Mouse (Mus musculus): ENCODE results near the gene Vipr1. TPM values are rescaled to one million over a fixed set of nuclear protein-coding genes. Genes with fewer than 3 reads are reported as not detected.

Gene Vipr1
- total and polyA plus RNA-seq, 2 experiments: 16.7 to 22.2 TPM

DNA sequence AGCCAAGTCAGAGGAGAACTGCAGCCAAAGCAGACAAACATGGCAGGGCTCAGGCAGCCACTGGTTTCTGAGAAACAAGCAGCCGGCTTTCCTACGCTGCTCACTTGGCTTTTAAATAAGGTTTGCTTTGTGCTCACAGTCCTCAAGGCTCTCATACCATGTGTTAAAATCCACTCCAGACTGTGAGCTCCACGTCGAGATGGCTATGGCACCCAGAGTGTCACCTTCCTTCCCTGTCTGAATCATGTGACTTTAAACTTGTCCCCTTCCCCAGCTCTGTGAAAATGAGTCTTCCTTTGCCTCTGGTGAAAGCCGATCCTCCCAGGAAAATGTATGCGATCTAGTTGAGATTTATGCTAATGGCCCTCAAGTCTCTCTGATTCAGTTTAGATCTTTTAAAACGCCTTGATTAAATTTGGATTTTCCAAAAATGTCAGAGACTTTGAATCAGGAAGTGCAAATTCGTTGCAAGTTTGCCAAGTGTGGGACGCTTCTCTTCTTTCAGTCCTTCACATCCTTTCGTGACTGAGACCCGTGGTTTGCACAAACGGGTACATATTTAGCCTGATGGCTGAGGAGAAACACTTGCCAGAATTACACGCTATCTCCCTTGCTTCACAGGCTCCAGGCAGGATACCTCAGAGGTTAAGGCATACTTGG is 42.2 kb upstream of the Vipr1 start:
- no peak for TF ChIP-seq CTCF (IDR thresholded peaks at IDR 0.05; ENCODE audit: low read depth, low read length)
- no peak for TF ChIP-seq POLR2A (IDR thresholded peaks at IDR 0.05; ENCODE audit: extremely low read depth, insufficient read depth, low read length)
- H3K36me3 ChIP-seq (ENCODE audit: control insufficient read depth, insufficient read depth, low read length): no peaks in the 10 kb centered on the region

DNA sequence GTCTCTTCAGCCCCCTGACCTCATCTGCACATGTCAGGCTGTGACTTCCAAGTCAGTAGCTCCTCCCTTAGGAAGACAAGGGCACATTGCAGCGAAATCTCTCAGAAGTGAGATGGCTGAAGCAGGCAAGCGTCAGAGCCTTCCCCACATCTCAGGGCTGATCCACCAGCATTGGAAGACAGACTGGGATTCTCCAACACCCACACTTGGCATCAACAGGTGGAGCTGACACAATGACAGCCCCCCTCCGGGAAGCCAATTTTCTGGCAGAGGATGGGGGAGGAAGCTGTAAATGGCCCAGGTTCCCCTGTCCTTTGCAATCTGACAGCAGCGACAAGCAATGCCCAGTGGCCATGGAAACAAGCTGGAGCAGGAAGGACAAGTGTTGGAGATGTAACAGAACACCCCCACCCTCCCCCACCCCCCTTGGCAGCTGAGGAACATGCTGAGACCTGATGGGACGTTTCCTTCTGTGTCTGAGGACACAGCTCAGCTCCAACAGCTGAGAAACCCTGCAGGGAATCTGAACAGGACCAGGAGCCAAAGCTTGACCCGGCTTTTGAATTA is 41.6 kb upstream of the Vipr1 start:
- Histone ChIP-seq H3K9ac (ENCODE audit: low read depth, low read length) (no peak overlapping the region), H3K36me3 (ENCODE audit: control insufficient read depth, insufficient read depth, low read length) (no peaks in the 10 kb centered on the region), H3K4me1 (ENCODE audit: control insufficient read depth, insufficient read depth, low read length) (no peaks in the 10 kb centered on the region), H3K79me2 (ENCODE audit: control insufficient read depth, insufficient read depth, low read length) (no peaks in the 10 kb centered on the region), H3K4me3 (ENCODE audit: insufficient read depth, low read depth, low read length) (no peak overlapping the region), H3K27me3 (ENCODE audit: control insufficient read depth, insufficient read depth, low read length) (no peaks in the 10 kb centered on the region), H3K27ac (replicated peaks; ENCODE audit: insufficient read depth, low read depth, low read length) (no peak overlapping the region)
- WGBS: 54% methylated on average over 6 of the region's 6 CpGs
- no peak for DNase-seq (ENCODE audit: extremely low read depth, low read depth, low spot score)
- TF ChIP-seq CTCF (IDR thresholded peaks at IDR 0.05; ENCODE audit: low read depth, low read length) (no peak), POLR2A (IDR thresholded peaks at IDR 0.05; ENCODE audit: extremely low read depth, insufficient read depth, low read length) (no peak)

More for the DNA sequence above, 42.2 kb upstream of the Vipr1 start:
- H3K27ac ChIP-seq (replicated peaks; ENCODE audit: insufficient read depth, low read depth, low read length): no peak overlapping the region
- no peak overlapping the region for H3K4me3 ChIP-seq (ENCODE audit: insufficient read depth, low read depth, low read length)
- WGBS: 63% methylated on average over 13 of the region's 13 CpGs
- DNase-seq (ENCODE audit: extremely low read depth, low read depth, low spot score): no peak
- H3K9ac ChIP-seq (ENCODE audit: low read depth, low read length): no peak overlapping the region
- H3K79me2 ChIP-seq (ENCODE audit: control insufficient read depth, insufficient read depth, low read length): no peaks in the 10 kb centered on the region
- no peaks in the 10 kb centered on the region for H3K27me3 ChIP-seq (ENCODE audit: control insufficient read depth, insufficient read depth, low read length)
- no peaks in the 10 kb centered on the region for H3K4me1 ChIP-seq (ENCODE audit: control insufficient read depth, insufficient read depth, low read length)

DNA sequence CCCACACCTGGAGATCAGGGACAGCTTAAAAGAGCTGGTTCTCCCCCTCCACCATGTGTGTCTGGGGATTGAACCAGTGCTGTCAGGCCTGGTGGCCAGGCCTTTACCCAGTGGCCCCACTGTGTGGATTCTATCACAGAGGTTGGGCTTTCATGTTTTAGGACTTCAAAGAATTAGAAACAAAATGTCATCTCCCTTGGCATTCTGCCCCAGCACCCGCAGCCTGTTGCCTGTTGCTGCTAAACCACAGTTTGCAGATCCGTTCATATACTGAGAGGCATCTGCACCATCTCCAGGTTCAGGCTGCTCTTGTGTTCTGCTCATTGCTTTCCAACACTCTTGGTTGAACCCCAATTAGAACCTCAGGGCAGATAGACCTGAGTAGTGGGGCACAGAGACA is 40.1 kb upstream of the Vipr1 start:
- TF ChIP-seq POLR2A (IDR thresholded peaks at IDR 0.05; ENCODE audit: extremely low read depth, insufficient read depth, low read length) (no peak), CTCF (IDR thresholded peaks at IDR 0.05; ENCODE audit: low read depth, low read length) (no peak)
- Histone ChIP-seq H3K27me3 (ENCODE audit: control insufficient read depth, insufficient read depth, low read length) (no peaks in the 10 kb centered on the region), H3K36me3 (ENCODE audit: control insufficient read depth, insufficient read depth, low read length) (no peaks in the 10 kb centered on the region), H3K79me2 (ENCODE audit: control insufficient read depth, insufficient read depth, low read length) (no peaks in the 10 kb centered on the region), H3K4me1 (ENCODE audit: control insufficient read depth, insufficient read depth, low read length) (no peaks in the 10 kb centered on the region), H3K27ac (replicated peaks; ENCODE audit: insufficient read depth, low read depth, low read length) (no peak overlapping the region), H3K9ac (ENCODE audit: low read depth, low read length) (no peak overlapping the region), H3K4me3 (ENCODE audit: insufficient read depth, low read depth, low read length) (no peak overlapping the region)
- WGBS: 86% methylated on average over 2 of the region's 2 CpGs
- DNase-seq (ENCODE audit: extremely low read depth, low read depth, low spot score): no peak

DNA sequence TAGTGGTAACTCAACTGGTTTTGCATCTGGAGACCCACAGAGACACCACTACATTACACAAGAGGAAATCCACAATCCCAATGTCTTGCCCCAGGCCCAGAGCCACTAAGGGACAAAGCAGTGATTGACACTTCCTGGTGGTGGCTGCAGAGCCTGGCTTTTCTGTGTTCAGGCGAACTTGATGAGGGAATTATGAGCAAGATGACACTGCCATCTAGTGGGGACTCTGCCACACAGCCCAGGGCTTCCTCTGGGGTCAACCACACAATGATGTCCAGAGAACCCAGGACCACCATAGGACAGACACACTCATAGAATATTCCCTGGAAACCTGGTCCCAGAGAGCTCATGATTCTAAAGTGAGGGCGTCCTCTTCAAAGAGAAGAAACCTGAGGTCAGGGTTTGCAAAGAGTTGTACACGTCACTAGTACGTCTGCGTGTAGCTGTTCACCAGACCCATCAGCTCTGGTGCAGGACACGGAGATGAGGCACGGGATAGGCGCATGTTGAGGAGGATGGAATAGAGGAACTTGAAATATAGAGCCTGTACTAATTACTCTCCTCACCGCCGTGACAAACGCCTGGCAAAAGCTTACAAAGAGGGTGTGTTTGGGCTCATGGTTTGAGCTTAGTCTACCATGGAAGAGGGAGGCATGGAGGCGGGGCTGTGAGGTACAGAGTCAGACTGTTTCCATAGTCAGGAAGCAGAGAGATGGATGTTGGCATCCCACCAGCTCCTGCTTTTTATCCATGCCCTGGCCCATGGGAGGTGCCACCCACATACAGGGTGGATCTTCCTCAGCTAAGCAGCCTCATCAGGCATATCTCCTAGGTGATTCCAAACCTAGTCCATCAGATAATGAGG is 36.9 kb upstream of the Vipr1 start:
- no peak overlapping the region for H3K9ac ChIP-seq (ENCODE audit: low read depth, low read length)
- no peaks in the 10 kb centered on the region for H3K79me2 ChIP-seq (ENCODE audit: control insufficient read depth, insufficient read depth, low read length)
- TF ChIP-seq POLR2A (IDR thresholded peaks at IDR 0.05; ENCODE audit: extremely low read depth, insufficient read depth, low read length): no peak
- peak; percentile 88 for TF ChIP-seq CTCF (IDR thresholded peaks at IDR 0.05; ENCODE audit: low read depth, low read length)
- H3K27me3 ChIP-seq (ENCODE audit: control insufficient read depth, insufficient read depth, low read length): no peaks in the 10 kb centered on the region
- H3K4me1 ChIP-seq (ENCODE audit: control insufficient read depth, insufficient read depth, low read length): no peaks in the 10 kb centered on the region
- peak; percentile 59 for DNase-seq (ENCODE audit: extremely low read depth, low read depth, low spot score)
- no peak overlapping the region for H3K4me3 ChIP-seq (ENCODE audit: insufficient read depth, low read depth, low read length)
- no peaks in the 10 kb centered on the region for H3K36me3 ChIP-seq (ENCODE audit: control insufficient read depth, insufficient read depth, low read length)
- H3K27ac ChIP-seq (replicated peaks; ENCODE audit: insufficient read depth, low read depth, low read length): no peak overlapping the region
- 56% methylated on average over 12 of the region's 12 CpGs for WGBS

DNA sequence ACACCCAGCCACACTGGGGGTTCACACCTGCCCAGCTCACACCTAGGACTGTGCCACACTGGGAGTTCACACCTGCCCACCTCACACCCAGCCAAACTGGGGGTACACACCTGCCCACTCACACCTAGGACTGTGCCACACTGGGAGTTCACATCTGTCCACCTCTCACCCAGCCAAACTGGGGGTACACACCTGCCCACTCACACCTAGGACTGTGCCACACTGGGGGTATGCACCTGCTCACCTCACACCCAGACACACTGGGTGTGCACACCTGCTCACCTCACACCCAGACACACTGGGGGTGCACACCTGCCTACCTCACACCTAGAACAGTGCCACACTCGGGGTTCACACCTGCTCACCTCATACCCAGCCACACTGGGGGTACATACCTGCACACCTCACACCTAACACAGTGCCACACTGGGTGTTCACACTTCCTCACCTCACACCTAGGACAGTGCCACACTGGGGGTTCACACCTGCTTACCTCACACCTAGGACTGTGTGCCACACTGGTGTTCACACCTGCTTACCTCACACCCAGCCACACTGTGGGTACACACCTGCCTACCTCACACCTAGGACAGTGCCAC is 35.9 kb upstream of the Vipr1 start:
- TF ChIP-seq POLR2A (IDR thresholded peaks at IDR 0.05; ENCODE audit: extremely low read depth, insufficient read depth, low read length): no peak
- TF ChIP-seq CTCF (IDR thresholded peaks at IDR 0.05; ENCODE audit: low read depth, low read length): no peak
- no peaks in the 10 kb centered on the region for H3K36me3 ChIP-seq (ENCODE audit: control insufficient read depth, insufficient read depth, low read length)
- 34% methylated on average over 1 of the region's 1 CpGs for WGBS

More for the DNA sequence above, 35.9 kb upstream of the Vipr1 start:
- no peaks in the 10 kb centered on the region for H3K4me1 ChIP-seq (ENCODE audit: control insufficient read depth, insufficient read depth, low read length)
- no peaks in the 10 kb centered on the region for H3K27me3 ChIP-seq (ENCODE audit: control insufficient read depth, insufficient read depth, low read length)
- H3K4me3 ChIP-seq (ENCODE audit: insufficient read depth, low read depth, low read length): no peak overlapping the region
- H3K79me2 ChIP-seq (ENCODE audit: control insufficient read depth, insufficient read depth, low read length): no peaks in the 10 kb centered on the region
- H3K9ac ChIP-seq (ENCODE audit: low read depth, low read length): no peak overlapping the region
- DNase-seq (ENCODE audit: extremely low read depth, low read depth, low spot score): no peak
- no peak overlapping the region for H3K27ac ChIP-seq (replicated peaks; ENCODE audit: insufficient read depth, low read depth, low read length)

Data from liver, adult 2 months (tissue).